Mouse (Mus musculus) midbrain, embryonic 14.5 days (tissue): ENCODE measurements around the gene Ica1. TPM values are rescaled to one million over a fixed set of nuclear protein-coding genes. Genes with fewer than 3 reads are reported as not detected.

ENCODE experiments used
- ATAC-seq: fragments of 200-750 bp; cut with Nextera tagmentation; 2 replicates; pipeline ENCODE4 v1.8.0; 2017; ENCODE audit warnings: moderate number of reproducible peaks, moderate library complexity; ENCODE audit not compliant: low FRiP score, low TSS enrichment
- DNase-seq: peaks from one replicate; pipeline ENCODE4 v3.0.0-alpha.2; 2015
- H3K27ac ChIP-seq: fragments of 300-500 bp; sonication (generic); replicated peaks from 2 replicates; pipeline ENCODE4 v1.5.1; 2014; ENCODE audit warnings: mild to moderate bottlenecking, low read depth, low read length, moderate library complexity
- H3K27me3 ChIP-seq: fragments of 300-500 bp; sonication (generic); 2 replicates; pipeline ENCODE4 v1.6.1; 2014; ENCODE audit warnings: low read length, control low read depth, mixed read lengths; ENCODE audit not compliant: control insufficient read depth, insufficient read depth
- H3K36me3 ChIP-seq: fragments of 300-500 bp; sonication (generic); 2 replicates; pipeline ENCODE4 v1.6.1; 2014; ENCODE audit warnings: low read length, control low read depth; ENCODE audit not compliant: control insufficient read depth, insufficient read depth
- H3K4me1 ChIP-seq: fragments of 300-500 bp; sonication (generic); 2 replicates; pipeline ENCODE4 v1.6.1; 2014; ENCODE audit warnings: mild to moderate bottlenecking, antibody characterized with exemption, low read length, control low read depth; ENCODE audit not compliant: control insufficient read depth, insufficient read depth
- H3K4me2 ChIP-seq: fragments of 300-500 bp; sonication (generic); 2 replicates; pipeline ENCODE4 v1.6.1; 2014; ENCODE audit warnings: mild to moderate bottlenecking, low read length, moderate library complexity
- H3K4me3 ChIP-seq: fragments of 300-500 bp; sonication (generic); replicated peaks from 2 replicates; pipeline ENCODE4 v1.5.1; 2014; ENCODE audit warnings: low read depth, low read length
- H3K9ac ChIP-seq: fragments of 300-500 bp; sonication (generic); replicated peaks from 2 replicates; pipeline ENCODE4 v1.6.1; 2014; ENCODE audit warnings: mild to moderate bottlenecking, low read length, moderate library complexity
- H3K9me3 ChIP-seq: fragments of 300-500 bp; sonication (generic); 2 replicates; pipeline ENCODE4 v1.6.1; 2016; ENCODE audit warnings: low read length, control low read depth, mixed read lengths; ENCODE audit not compliant: control insufficient read depth
- WGBS: fragments of 180-500 bp; shearing (Covaris S2); extraction: QIAGEN DNeasy Blood & Tissue Kit; methylation state at CpG from one replicate; pipeline ENCODE4 v1.1.7; 2014; 5-methylcytosine and 5-hydroxymethylcytosine counted together
- polyA plus RNA-seq: library from polyadenylated mRNA; unstranded; fragments of >200 nt; fragmentation: Nextera tagmentation; extraction: Ambion mirVana; gene quantifications from 2 replicates; pipeline ENCODE4 v1.2.1, GENCODE M21; 2014

Ica1 gene
- polyA plus RNA-seq = 59.0 and 62.6 TPM in 2 replicates

- no peaks in the 10 kb centered on the region for H3K9me3 ChIP-seq
- ATAC-seq (peak; percentile 63), DNase-seq (peak; percentile 57)
- no peaks in the 10 kb centered on the region for H3K27me3 ChIP-seq
- H3K36me3 ChIP-seq = no peaks in the 10 kb centered on the region
- 2% methylated on average over 14 of the region's 16 CpGs for WGBS
- peak within 1 kb of the TSS; percentile 80 for H3K27ac ChIP-seq
- peak within 1 kb of the TSS; percentile 74 for H3K4me3 ChIP-seq
- peaks cover 7% of the 10 kb centered on the region; the same call in 1 of the 2 replicates for H3K4me1 ChIP-seq
- H3K9ac ChIP-seq = peak within 1 kb of the TSS; percentile 89
- peak within 1 kb of the TSS; percentile 94 for H3K4me2 ChIP-seq
Measured at GRCm38 (mm10) chr6:8778296-8778649, at the start of gene Ica1. Gene Ica1, minus strand, starts transcription at chr6:8778488.

GRCm38 (mm10) chr6:8819866-8820265 is 41.6 kb upstream of the Ica1 start:
- ATAC-seq (no peak), DNase-seq (no peak)
- Histone ChIP-seq H3K36me3 (no peaks in the 10 kb centered on the region), H3K9me3 (no peaks in the 10 kb centered on the region), H3K4me1 (no peaks in the 10 kb centered on the region), H3K27ac (no peak overlapping the region), H3K4me3 (no peak overlapping the region), H3K27me3 (no peaks in the 10 kb centered on the region), H3K9ac (no peak overlapping the region), H3K4me2 (no peak overlapping the region)
- 95% methylated on average over 2 of the region's 2 CpGs for WGBS

GRCm38 (mm10) chr6:8814332-8815002 is 36.2 kb upstream of the Ica1 start:
- 88% methylated on average over 6 of the region's 6 CpGs for WGBS
- Histone ChIP-seq H3K27ac (no peak overlapping the region), H3K36me3 (no peaks in the 10 kb centered on the region), H3K4me3 (no peak overlapping the region), H3K4me2 (no peak overlapping the region), H3K9ac (no peak overlapping the region), H3K9me3 (no peaks in the 10 kb centered on the region), H3K27me3 (no peaks in the 10 kb centered on the region), H3K4me1 (no peaks in the 10 kb centered on the region)
- no peak for ATAC-seq
- no peak for DNase-seq

- WGBS = 80% methylated on average over 3 of the region's 3 CpGs
- no peak overlapping the region for H3K4me3 ChIP-seq
- no peak for ATAC-seq
- H3K36me3 ChIP-seq = no peaks in the 10 kb centered on the region
- no peak for DNase-seq
- H3K4me1 ChIP-seq = no peaks in the 10 kb centered on the region
- no peak overlapping the region for H3K9ac ChIP-seq
- no peaks in the 10 kb centered on the region for H3K9me3 ChIP-seq
- H3K27ac ChIP-seq = no peak overlapping the region
- no peaks in the 10 kb centered on the region for H3K27me3 ChIP-seq
- no peak overlapping the region for H3K4me2 ChIP-seq
Measured at GRCm38 (mm10) chr6:8802561-8803150, 24.4 kb upstream of the Ica1 start.

GRCm38 (mm10) chr6:8792385-8792784 is 14.1 kb upstream of the Ica1 start:
- no peak overlapping the region for H3K9ac ChIP-seq
- ATAC-seq = no peak
- no peak overlapping the region for H3K4me3 ChIP-seq
- no peak overlapping the region for H3K27ac ChIP-seq
- no peaks in the 10 kb centered on the region for H3K9me3 ChIP-seq
- no peak for DNase-seq
- no peak overlapping the region for H3K4me2 ChIP-seq
- no peaks in the 10 kb centered on the region for H3K36me3 ChIP-seq
- no peaks in the 10 kb centered on the region for H3K27me3 ChIP-seq
- H3K4me1 ChIP-seq = no peaks in the 10 kb centered on the region
- 96% methylated on average over 5 of the region's 5 CpGs for WGBS

- 65% methylated on average over 3 of the region's 3 CpGs for WGBS
Measured at GRCm38 (mm10) chr6:8791781-8792180, 13.5 kb upstream of the Ica1 start.

GRCm38 (mm10) chr6:8780618-8781017 is 2.3 kb upstream of the Ica1 start:
- no peak for ATAC-seq
- DNase-seq = no peak
- Histone ChIP-seq H3K27me3 (no peaks in the 10 kb centered on the region), H3K36me3 (no peaks in the 10 kb centered on the region), H3K27ac (no peak overlapping the region), H3K4me3 (no peak overlapping the region), H3K9me3 (no peaks in the 10 kb centered on the region), H3K4me1 (peaks cover 7% of the 10 kb centered on the region; the same call in 1 of the 2 replicates), H3K4me2 (no peak overlapping the region), H3K9ac (no peak overlapping the region)

More at GRCm38 (mm10) chr6:8791781-8792180, 13.5 kb upstream of the Ica1 start:
- Histone ChIP-seq H3K27me3 (no peaks in the 10 kb centered on the region), H3K27ac (no peak overlapping the region), H3K9me3 (no peaks in the 10 kb centered on the region), H3K9ac (no peak overlapping the region), H3K36me3 (no peaks in the 10 kb centered on the region), H3K4me1 (no peaks in the 10 kb centered on the region), H3K4me2 (no peak overlapping the region), H3K4me3 (no peak overlapping the region)
- ATAC-seq (no peak), DNase-seq (no peak)

- Histone ChIP-seq H3K9ac (peak overlapping the region; percentile 89), H3K4me3 (peak overlapping the region; percentile 74), H3K4me1 (peaks cover 7% of the 10 kb centered on the region; the same call in 1 of the 2 replicates), H3K9me3 (no peaks in the 10 kb centered on the region), H3K36me3 (no peaks in the 10 kb centered on the region), H3K27me3 (no peaks in the 10 kb centered on the region), H3K27ac (peak overlapping the region; percentile 80), H3K4me2 (peak overlapping the region; percentile 94)
- DNase-seq = peak; percentile 88
- peak; percentile 92 for ATAC-seq
- WGBS = 2% methylated on average over 63 of the region's 69 CpGs
Measured at GRCm38 (mm10) chr6:8777411-8778295, 635 bp downstream of the Ica1 start.
